Mouse (Mus musculus): ENCODE measurements around the gene Bhlhe41. TPM values are rescaled to one million over a fixed set of nuclear protein-coding genes. Genes with fewer than 3 reads are reported as not detected.

The Bhlhe41 gene
- polyA plus RNA-seq, 1 experiment from 2014 or later, result 8.1 TPM

- WGBS, result 89% methylated on average over 13 of the region's 13 CpGs
Observed at GRCm38 (mm10) chr6:145893366-145894021, 28.1 kb upstream of the Bhlhe41 start.

DNA sequence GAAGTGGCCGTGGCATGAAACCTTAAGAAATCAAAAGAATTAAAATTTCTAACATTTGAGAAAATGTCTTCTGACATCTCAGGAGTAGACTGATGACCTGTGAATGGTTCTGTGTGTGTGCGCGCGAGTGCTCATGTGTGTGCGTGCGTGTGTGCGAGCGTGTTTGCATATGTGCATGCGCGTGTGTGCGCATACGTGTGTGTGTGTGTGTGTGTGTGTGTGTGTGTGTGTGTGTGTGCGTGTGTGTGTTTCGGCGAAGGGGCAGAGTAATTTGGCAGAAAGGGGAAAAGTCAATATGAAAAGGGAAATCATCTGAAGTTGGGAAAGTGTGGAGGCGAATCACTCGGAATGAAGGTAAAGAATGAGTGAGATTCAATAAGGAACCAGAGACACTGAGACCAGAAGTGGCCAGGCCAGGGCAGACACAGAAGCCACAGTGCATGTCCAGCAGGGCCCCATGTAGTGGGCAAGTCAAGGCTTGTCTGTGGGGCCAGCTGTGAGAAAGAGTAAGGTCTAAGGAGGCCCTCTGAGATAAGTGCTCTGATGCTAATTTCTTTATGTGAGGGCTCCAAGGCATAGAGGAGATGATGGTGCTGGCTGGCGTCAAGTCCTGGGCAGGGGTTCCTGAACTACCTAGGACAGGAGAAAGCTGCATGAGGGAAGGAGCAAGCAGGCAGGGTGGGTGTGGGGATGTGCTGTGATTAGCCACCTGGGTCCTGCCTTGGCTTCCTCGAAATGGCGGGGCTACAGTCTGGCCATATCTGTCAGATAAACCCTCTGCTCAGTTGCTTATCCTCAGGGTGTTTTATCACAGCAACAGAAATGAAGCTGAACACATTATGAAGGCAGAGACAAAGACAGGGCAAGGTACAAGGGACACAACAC is 27.3 kb upstream of the Bhlhe41 start:
- ATAC-seq, result no peak
- Histone ChIP-seq H3K27ac (ENCODE audit: low read depth, low read length) (no peak overlapping the region), H3K4me3 (ENCODE audit: low read length) (no peak overlapping the region), H3K4me1 (ENCODE audit: control insufficient read depth, insufficient read depth, low read depth, low read length) (no peaks in the 10 kb centered on the region), H3K27me3 (replicated peaks; ENCODE audit: control insufficient read depth, insufficient read depth, low read length) (no peaks in the 10 kb centered on the region), H3K4me2 (ENCODE audit: low read length) (no peak overlapping the region), H3K36me3 (ENCODE audit: control insufficient read depth, insufficient read depth, low read length) (no peaks in the 10 kb centered on the region), H3K9me3 (ENCODE audit: control insufficient read depth, low read length) (no peaks in the 10 kb centered on the region), H3K9ac (ENCODE audit: low read depth, low read length) (no peak overlapping the region)
- WGBS, result 93% methylated on average over 20 of the region's 20 CpGs

More at GRCm38 (mm10) chr6:145893366-145894021, 28.1 kb upstream of the Bhlhe41 start:
- H3K4me2 ChIP-seq (ENCODE audit: low read length), result no peak overlapping the region
- H3K4me1 ChIP-seq (ENCODE audit: control insufficient read depth, insufficient read depth, low read depth, low read length), result no peaks in the 10 kb centered on the region
- no peak overlapping the region for H3K4me3 ChIP-seq (ENCODE audit: low read length)
- no peak overlapping the region for H3K27ac ChIP-seq (ENCODE audit: low read depth, low read length)
- ATAC-seq, result no peak
- no peak overlapping the region for H3K9ac ChIP-seq (ENCODE audit: low read depth, low read length)
- no peaks in the 10 kb centered on the region for H3K27me3 ChIP-seq (replicated peaks; ENCODE audit: control insufficient read depth, insufficient read depth, low read length)
- H3K9me3 ChIP-seq (ENCODE audit: control insufficient read depth, low read length), result no peaks in the 10 kb centered on the region
- no peaks in the 10 kb centered on the region for H3K36me3 ChIP-seq (ENCODE audit: control insufficient read depth, insufficient read depth, low read length)

DNA sequence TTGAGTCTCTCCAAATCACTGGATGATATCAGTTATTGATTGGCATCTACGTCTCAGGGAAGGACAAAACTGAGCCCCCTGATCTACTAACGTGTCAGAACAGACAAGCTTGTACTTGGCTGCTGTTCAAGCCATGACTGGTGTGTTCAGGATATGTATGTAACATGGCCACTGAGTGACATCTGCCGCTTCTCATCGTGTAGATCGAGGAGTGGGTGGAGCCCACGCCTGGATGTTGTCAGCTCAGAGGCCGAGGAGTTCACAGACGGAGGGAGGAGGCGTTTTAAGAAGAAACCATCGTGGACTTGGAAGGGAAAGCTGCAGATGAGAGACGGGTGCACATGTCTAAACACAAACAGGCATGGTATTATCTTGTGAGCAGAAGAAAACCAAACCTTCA is 26.6 kb upstream of the Bhlhe41 start:
- no peaks in the 10 kb centered on the region for H3K9me3 ChIP-seq (ENCODE audit: control insufficient read depth, low read length)
- ATAC-seq, result no peak
- H3K27me3 ChIP-seq (replicated peaks; ENCODE audit: control insufficient read depth, insufficient read depth, low read length), result no peaks in the 10 kb centered on the region
- no peak overlapping the region for H3K27ac ChIP-seq (ENCODE audit: low read depth, low read length)
- no peak overlapping the region for H3K9ac ChIP-seq (ENCODE audit: low read depth, low read length)
- no peak overlapping the region for H3K4me2 ChIP-seq (ENCODE audit: low read length)
- 82% methylated on average over 11 of the region's 11 CpGs for WGBS
- no peaks in the 10 kb centered on the region for H3K4me1 ChIP-seq (ENCODE audit: control insufficient read depth, insufficient read depth, low read depth, low read length)
- no peak overlapping the region for H3K4me3 ChIP-seq (ENCODE audit: low read length)
- H3K36me3 ChIP-seq (ENCODE audit: control insufficient read depth, insufficient read depth, low read length), result no peaks in the 10 kb centered on the region

DNA sequence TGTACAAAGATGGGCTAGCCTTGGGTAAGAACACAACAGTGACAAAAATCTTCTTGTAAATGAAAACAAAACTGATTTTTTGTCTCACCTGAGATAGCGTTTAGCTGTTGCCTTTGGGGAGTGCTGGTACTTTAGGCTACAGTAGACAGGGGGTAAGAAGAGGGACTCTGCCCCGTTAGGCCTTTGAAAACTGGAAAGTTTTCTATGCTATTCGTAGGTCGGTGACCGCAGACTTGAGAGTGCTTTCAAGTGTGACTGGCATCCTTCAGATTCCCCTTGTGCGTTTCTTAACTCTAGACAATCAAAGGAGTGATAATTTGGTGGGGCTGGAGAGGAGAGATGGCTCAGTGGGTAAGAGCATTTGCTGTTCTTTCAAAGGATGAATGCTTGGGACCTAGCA is 22.4 kb upstream of the Bhlhe41 start:
- Histone ChIP-seq H3K36me3 (ENCODE audit: control insufficient read depth, insufficient read depth, low read length) (no peaks in the 10 kb centered on the region), H3K9me3 (ENCODE audit: control insufficient read depth, low read length) (no peaks in the 10 kb centered on the region)
- 78% methylated on average over 6 of the region's 6 CpGs for WGBS

GRCm38 (mm10) chr6:145886277-145886676 is 20.9 kb upstream of the Bhlhe41 start:
- no peaks in the 10 kb centered on the region for H3K9me3 ChIP-seq (ENCODE audit: control insufficient read depth, low read length)
- H3K4me2 ChIP-seq (ENCODE audit: low read length), result no peak overlapping the region
- no peak overlapping the region for H3K27ac ChIP-seq (ENCODE audit: low read depth, low read length)
- no peaks in the 10 kb centered on the region for H3K4me1 ChIP-seq (ENCODE audit: control insufficient read depth, insufficient read depth, low read depth, low read length)
- H3K36me3 ChIP-seq (ENCODE audit: control insufficient read depth, insufficient read depth, low read length), result no peaks in the 10 kb centered on the region
- ATAC-seq, result no peak
- H3K4me3 ChIP-seq (ENCODE audit: low read length), result no peak overlapping the region
- no peaks in the 10 kb centered on the region for H3K27me3 ChIP-seq (replicated peaks; ENCODE audit: control insufficient read depth, insufficient read depth, low read length)
- H3K9ac ChIP-seq (ENCODE audit: low read depth, low read length), result no peak overlapping the region
- WGBS, result 65% methylated on average over 8 of the region's 8 CpGs

More for the DNA sequence above, 22.4 kb upstream of the Bhlhe41 start:
- H3K9ac ChIP-seq (ENCODE audit: low read depth, low read length), result no peak overlapping the region
- no peak overlapping the region for H3K4me3 ChIP-seq (ENCODE audit: low read length)
- H3K4me2 ChIP-seq (ENCODE audit: low read length), result no peak overlapping the region
- ATAC-seq, result no peak
- no peak overlapping the region for H3K27ac ChIP-seq (ENCODE audit: low read depth, low read length)
- no peaks in the 10 kb centered on the region for H3K27me3 ChIP-seq (replicated peaks; ENCODE audit: control insufficient read depth, insufficient read depth, low read length)
- H3K4me1 ChIP-seq (ENCODE audit: control insufficient read depth, insufficient read depth, low read depth, low read length), result no peaks in the 10 kb centered on the region

- Histone ChIP-seq H3K4me3 (ENCODE audit: low read length) (no peak overlapping the region), H3K9me3 (ENCODE audit: control insufficient read depth, low read length) (no peaks in the 10 kb centered on the region), H3K4me1 (ENCODE audit: control insufficient read depth, insufficient read depth, low read depth, low read length) (no peaks in the 10 kb centered on the region), H3K27me3 (replicated peaks; ENCODE audit: control insufficient read depth, insufficient read depth, low read length) (no peaks in the 10 kb centered on the region), H3K27ac (ENCODE audit: low read depth, low read length) (no peak overlapping the region), H3K36me3 (ENCODE audit: control insufficient read depth, insufficient read depth, low read length) (no peaks in the 10 kb centered on the region), H3K9ac (ENCODE audit: low read depth, low read length) (no peak overlapping the region), H3K4me2 (ENCODE audit: low read length) (no peak overlapping the region)
- 90% methylated on average over 4 of the region's 4 CpGs for WGBS
- ATAC-seq, result no peak
Observed at GRCm38 (mm10) chr6:145885069-145885468, 19.7 kb upstream of the Bhlhe41 start.

DNA sequence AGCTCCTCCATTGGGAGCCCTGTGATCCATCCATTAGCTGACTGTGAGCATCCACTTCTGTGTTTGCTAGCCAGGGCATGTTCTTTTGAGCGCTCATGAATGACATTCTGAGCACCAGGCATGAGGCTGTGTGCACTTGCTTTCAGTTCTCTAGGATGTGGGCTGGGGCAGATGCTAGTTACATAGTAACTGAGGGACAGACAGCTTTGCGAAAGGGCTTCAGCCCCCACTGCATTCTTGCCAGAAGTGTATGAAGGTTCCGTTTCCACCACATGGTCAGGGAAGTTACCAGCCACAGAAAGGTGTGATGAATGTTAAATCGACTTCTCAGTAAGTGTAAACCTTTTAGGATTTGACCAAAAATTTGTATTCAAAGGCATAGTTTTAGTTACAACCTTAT is 18.3 kb upstream of the Bhlhe41 start:
- Histone ChIP-seq H3K9ac (ENCODE audit: low read depth, low read length) (no peak overlapping the region), H3K27ac (ENCODE audit: low read depth, low read length) (no peak overlapping the region), H3K27me3 (replicated peaks; ENCODE audit: control insufficient read depth, insufficient read depth, low read length) (no peaks in the 10 kb centered on the region), H3K4me2 (ENCODE audit: low read length) (no peak overlapping the region), H3K36me3 (ENCODE audit: control insufficient read depth, insufficient read depth, low read length) (no peaks in the 10 kb centered on the region), H3K4me3 (ENCODE audit: low read length) (no peak overlapping the region), H3K9me3 (ENCODE audit: control insufficient read depth, low read length) (peaks cover 2% of the 10 kb centered on the region; the same call in 1 of the 2 replicates), H3K4me1 (ENCODE audit: control insufficient read depth, insufficient read depth, low read depth, low read length) (no peaks in the 10 kb centered on the region)
- 80% methylated on average over 4 of the region's 4 CpGs for WGBS
- no peak for ATAC-seq

GRCm38 (mm10) chr6:145883010-145883409 is 17.7 kb upstream of the Bhlhe41 start:
- Histone ChIP-seq H3K9me3 (ENCODE audit: control insufficient read depth, low read length) (peaks cover 2% of the 10 kb centered on the region; the same call in 1 of the 2 replicates), H3K27me3 (replicated peaks; ENCODE audit: control insufficient read depth, insufficient read depth, low read length) (no peaks in the 10 kb centered on the region)
- 86% methylated on average over 1 of the region's 1 CpGs for WGBS

DNA sequence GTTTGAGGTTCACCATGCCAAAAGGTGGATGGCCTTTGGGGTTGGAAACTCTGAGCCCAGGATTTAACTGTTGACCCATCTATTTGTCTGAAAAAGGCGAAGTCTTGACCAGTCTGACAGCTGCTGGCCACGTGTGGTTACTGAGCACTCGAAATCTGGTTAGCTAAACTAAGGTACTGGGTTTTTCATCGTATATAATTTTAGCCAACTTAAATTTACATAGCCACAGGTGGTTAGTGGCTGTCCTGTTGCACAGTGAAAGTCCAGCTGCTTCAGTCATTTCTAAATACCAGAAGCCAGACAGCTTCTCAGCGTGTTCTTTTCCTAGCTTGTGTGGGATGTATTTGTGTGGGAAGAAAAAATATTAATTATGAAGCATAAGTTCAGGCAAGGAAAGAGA is 15.3 kb upstream of the Bhlhe41 start:
- Histone ChIP-seq H3K27ac (ENCODE audit: low read depth, low read length) (no peak overlapping the region), H3K9ac (ENCODE audit: low read depth, low read length) (no peak overlapping the region), H3K4me2 (ENCODE audit: low read length) (no peak overlapping the region), H3K4me3 (ENCODE audit: low read length) (no peak overlapping the region), H3K27me3 (replicated peaks; ENCODE audit: control insufficient read depth, insufficient read depth, low read length) (no peaks in the 10 kb centered on the region), H3K4me1 (ENCODE audit: control insufficient read depth, insufficient read depth, low read depth, low read length) (no peaks in the 10 kb centered on the region), H3K9me3 (ENCODE audit: control insufficient read depth, low read length) (peaks cover 2% of the 10 kb centered on the region; the same call in 1 of the 2 replicates), H3K36me3 (ENCODE audit: control insufficient read depth, insufficient read depth, low read length) (no peaks in the 10 kb centered on the region)
- no peak for ATAC-seq
- 92% methylated on average over 5 of the region's 5 CpGs for WGBS

More at GRCm38 (mm10) chr6:145883010-145883409, 17.7 kb upstream of the Bhlhe41 start:
- Histone ChIP-seq H3K36me3 (ENCODE audit: control insufficient read depth, insufficient read depth, low read length) (no peaks in the 10 kb centered on the region), H3K27ac (ENCODE audit: low read depth, low read length) (no peak overlapping the region), H3K4me2 (ENCODE audit: low read length) (no peak overlapping the region), H3K9ac (ENCODE audit: low read depth, low read length) (no peak overlapping the region), H3K4me1 (ENCODE audit: control insufficient read depth, insufficient read depth, low read depth, low read length) (no peaks in the 10 kb centered on the region), H3K4me3 (ENCODE audit: low read length) (no peak overlapping the region)
- ATAC-seq, result no peak
